Mouse (Mus musculus): ENCODE data around the gene Actl6b.

- no peak for TF ChIP-seq CTCF (IDR thresholded peaks at IDR 0.05; ENCODE audit: control insufficient read depth, insufficient read depth, insufficient read length)
- no peak for TF ChIP-seq MAX (IDR thresholded peaks at IDR 0.05)
- no peak for TF ChIP-seq CEBPB (IDR thresholded peaks at IDR 0.05; ENCODE audit: low read depth)
- TF ChIP-seq USF1 (IDR thresholded peaks at IDR 0.05; ENCODE audit: low read depth), result no peak
- TF ChIP-seq MYOD1 (IDR thresholded peaks at IDR 0.05; ENCODE audit: control insufficient read depth, insufficient read length, low read depth), result no peak
Observed at GRCm38 (mm10) chr5:137539291-137539801, 14.0 kb upstream of the Actl6b start.

All from C2C12 (cell line).